In genomic region chr3:103913451-103913961, GRCm38 (mm10) we compare ENCODE assay signal across 8 mouse cellular contexts. TPM values are rescaled to one million over a fixed set of nuclear protein-coding genes. Genes with fewer than 3 reads are reported as not detected.
DNase-seq lines count a peak whose midpoint lies in the region; TF ChIP-seq lines count a peak whose summit lies in the region.

No protein-coding gene starts in this region.

- no peaks in the 10 kb centered on the region for H3K36me3 ChIP-seq in kidney, adult 2 months (ENCODE audit: control insufficient read depth, insufficient read depth, low read length)

- no peaks in the 10 kb centered on the region for H3K27me3 ChIP-seq in kidney, adult 2 months (replicated peaks; ENCODE audit: control insufficient read depth, insufficient read depth, low read length)

- H3K4me3 ChIP-seq in kidney, adult 2 months (ENCODE audit: insufficient read depth, low read depth, low read length): peak overlapping the region; percentile 99
- H3K4me3 ChIP-seq in embryonic fibroblast, embryonic 13.5 days (ENCODE audit: insufficient read depth, low read length): peak overlapping the region; percentile 53

- no peak for TF ChIP-seq POLR2A in kidney, adult 2 months (IDR thresholded peaks at IDR 0.05; ENCODE audit: low read depth, low read length)
- TF ChIP-seq POLR2A in embryonic fibroblast, embryonic 13.5 days (IDR thresholded peaks at IDR 0.05; ENCODE audit: low read depth, low read length): no peak

- no peak for TF ChIP-seq CTCF in kidney, adult 2 months (conservative IDR thresholded peaks at IDR 0.05; ENCODE audit: insufficient read depth, insufficient read length, low read depth, low read length)
- TF ChIP-seq CTCF in embryonic fibroblast, embryonic 13.5 days (IDR thresholded peaks at IDR 0.05; ENCODE audit: borderline replicate concordance, insufficient read depth, low read length): no peak

- no peak for DNase-seq in kidney, adult 2 months
- DNase-seq in kidney, adult 11 months: no peak
- DNase-seq in MEL-GATA-1-ER (ENCODE audit: extremely low read depth, low read depth): peak; percentile 94
- peak; percentile 15 for DNase-seq in kidney, adult 9 months
- DNase-seq in lung, postnatal 4 days: peak; percentile 16 to 28
- DNase-seq in thymus, postnatal 14 days: peak; percentile 60
- no peak for DNase-seq in gastrocnemius, postnatal 4 days (ENCODE audit: low spot score in 2 of 2)

- no peaks in the 10 kb centered on the region for H3K4me1 ChIP-seq in kidney, adult 2 months (ENCODE audit: control insufficient read depth, insufficient read depth, low read length)
- peaks cover 2% of the 10 kb centered on the region; the same call in 1 of the 2 replicates for H3K4me1 ChIP-seq in embryonic fibroblast, embryonic 13.5 days (ENCODE audit: control insufficient read depth, insufficient read depth, low read length)

- 5% methylated on average over 11 of the region's 11 CpGs for whole genome bisulfite sequencing in kidney, adult 2 months

- no peak overlapping the region for H3K27ac ChIP-seq in kidney, adult 2 months (ENCODE audit: insufficient read depth, low read depth, low read length)
- peak overlapping the region; percentile 59; the same call in 1 of the 2 replicates for H3K27ac ChIP-seq in embryonic fibroblast, embryonic 13.5 days (ENCODE audit: insufficient read depth, low read length)

RNA-seq across cellular contexts. Expression of gene Rsbn1, which starts 0.4 kb away (rescaled TPM):
- 2.4 and 2.5 TPM in 2 replicates for polyA plus RNA-seq in kidney, adult 2 months (2012; rRNA removed)
- 10.1 and 11.9 TPM in 2 replicates for polyA plus RNA-seq in embryonic fibroblast, embryonic 13.5 days (2011; ENCODE audit: insufficient read length, low read depth, missing spikeins)
- total RNA-seq in gastrocnemius, postnatal 4 days (2021): 10 to 100 TPM in 1 of 2 experiments, 1 to 10 TPM in 1; 9.8 to 11.9 TPM

RNA-seq across cellular contexts. Expression of gene Ptpn22, which starts 53.9 kb away (rescaled TPM):
- polyA plus RNA-seq in kidney, adult 2 months (2012; rRNA removed): 1.8 and 2.3 TPM in 2 replicates
- 0.28 and 0.62 TPM in 2 replicates for polyA plus RNA-seq in embryonic fibroblast, embryonic 13.5 days (2011; ENCODE audit: insufficient read length, low read depth, missing spikeins)
- total RNA-seq in gastrocnemius, postnatal 4 days (2021): under 1 TPM; 0.49 to 0.52 TPM

RNA-seq across cellular contexts. Expression of gene Phtf1, which starts 54.4 kb away (rescaled TPM):
- polyA plus RNA-seq in kidney, adult 2 months (2012; rRNA removed): 4.7 TPM in 2 replicates
- polyA plus RNA-seq in embryonic fibroblast, embryonic 13.5 days (2011; ENCODE audit: insufficient read length, low read depth, missing spikeins): 47.7 and 53.1 TPM in 2 replicates
- 10 to 100 TPM; 17.7 to 18.3 TPM for total RNA-seq in gastrocnemius, postnatal 4 days (2021)

Comparison
In these comparisons a context has a peak if more than half of its experiments do, and no peak if none do; other contexts are left out.
1. DNase-seq: peak in MEL-GATA-1-ER (single experiment), kidney, adult 9 months (single experiment), lung, postnatal 4 days (2 of 2) and thymus, postnatal 14 days (single experiment); none in kidney, adult 2 months (single experiment), kidney, adult 11 months (single experiment) and gastrocnemius, postnatal 4 days (0 of 2).